In the genomic region with DNA sequence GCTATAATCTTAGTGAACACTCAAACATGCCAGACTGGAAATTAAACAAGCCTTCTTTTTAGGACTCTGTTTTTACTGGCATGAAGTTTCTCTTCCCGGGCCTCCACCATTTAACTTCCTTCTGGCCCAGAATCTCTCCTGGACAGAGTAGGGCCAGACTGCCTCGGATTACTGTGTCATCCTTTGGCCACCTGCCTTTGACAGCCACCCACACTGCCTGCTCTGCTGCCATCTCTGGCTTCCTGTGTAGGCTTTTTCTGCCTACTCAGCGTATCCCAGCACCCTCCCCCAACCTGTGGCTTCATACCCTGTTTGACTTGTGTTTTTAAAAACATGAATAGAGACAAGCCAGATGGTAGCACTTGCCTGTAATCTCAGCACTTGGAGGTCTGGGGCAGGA, we compare ENCODE assay signal across 9 mouse cellular contexts.
DNase-seq lines count a peak whose midpoint lies in the region; ATAC-seq and TF ChIP-seq lines count a peak whose summit lies in the region.
"Had no signal": no experiment of that assay in that cellular context is flagged by ENCODE, and none has a peak within 500 bp of the region (broad histone marks: within the 10 kb centered on the region; RNA-seq: fewer than 3 reads in every experiment).

No protein-coding gene starts in this region.

- H3K27me3 ChIP-seq in embryonic facial prominence, embryonic 13.5 days: no peaks in the 10 kb centered on the region
- H3K27me3 ChIP-seq in embryonic facial prominence, embryonic 10.5 days (replicated peaks; ENCODE audit: low read depth, poor library complexity, severe bottlenecking): no peaks in the 10 kb centered on the region
- no peaks in the 10 kb centered on the region for H3K27me3 ChIP-seq in lung, embryonic 16.5 days (ENCODE audit: control insufficient read depth, insufficient read depth, low read depth, low read length)
- no peaks in the 10 kb centered on the region for H3K27me3 ChIP-seq in thymus, adult 2 months (ENCODE audit: control insufficient read depth, insufficient read depth, low read length)

- no peak for TF ChIP-seq CTCF in thymus, adult 2 months (IDR thresholded peaks at IDR 0.05; ENCODE audit: borderline replicate concordance, control insufficient read depth, extremely low read depth, insufficient read depth, low read length, poor library complexity)

- TF ChIP-seq POLR2A in thymus, adult 2 months (IDR thresholded peaks at IDR 0.05; ENCODE audit: control insufficient read depth, extremely low read depth, insufficient read depth, low read length, poor library complexity): no peak

- ATAC-seq in embryonic facial prominence, embryonic 13.5 days (ENCODE audit: insufficient number of reproducible peaks, insufficient read depth, low FRiP score, low TSS enrichment, low read depth): no peak
- ATAC-seq in lung, embryonic 16.5 days (ENCODE audit: low read depth): peak; percentile 47; the same call in 1 of the 2 replicates

- no peak overlapping the region for H3K9ac ChIP-seq in embryonic facial prominence, embryonic 13.5 days
- no peak overlapping the region for H3K9ac ChIP-seq in lung, embryonic 16.5 days (ENCODE audit: low read length)

- 52% methylated on average over 3 of the region's 3 CpGs for WGBS in embryonic facial prominence, embryonic 13.5 days
- WGBS in embryonic facial prominence, embryonic 10.5 days: 63% methylated on average over 3 of the region's 3 CpGs
- 24% methylated on average over 3 of the region's 3 CpGs for WGBS in lung, embryonic 16.5 days
- 5% methylated on average over 3 of the region's 3 CpGs for WGBS in thymus, adult 2 months

- no peak overlapping the region for H3K4me3 ChIP-seq in embryonic facial prominence, embryonic 13.5 days
- H3K4me3 ChIP-seq in embryonic facial prominence, embryonic 10.5 days: no peak overlapping the region
- H3K4me3 ChIP-seq in lung, embryonic 16.5 days (ENCODE audit: low read length): no peak overlapping the region
- H3K4me3 ChIP-seq in thymus, adult 2 months (ENCODE audit: control insufficient read depth, insufficient read depth, low read length): no peak overlapping the region
- H3K4me3 ChIP-seq: erythroblast, embryonic 14.5 days had no signal

- no peak for DNase-seq in embryonic facial prominence, embryonic 10.5 days (ENCODE audit: low spot score)
- peak; percentile 82 for DNase-seq in CD4-positive helper T cell, adult 2 months (ENCODE audit: low read depth, low spot score)
- peak; percentile 86 to 89 for DNase-seq in cerebellum, postnatal 25 days
- peak; percentile 87 for DNase-seq in induced T-regulatory cell, adult 2 months (ENCODE audit: low read depth)
- peak; percentile 75 for DNase-seq in thymus, adult 2 months
- no peak for DNase-seq in neural tube, embryonic 10.5 days (ENCODE audit: extremely low spot score, low spot score)

- peak overlapping the region; percentile 35; the same call in 1 of the 2 replicates for H3K27ac ChIP-seq in embryonic facial prominence, embryonic 13.5 days
- no peak overlapping the region for H3K27ac ChIP-seq in embryonic facial prominence, embryonic 10.5 days (replicated peaks)
- H3K27ac ChIP-seq in lung, embryonic 16.5 days (ENCODE audit: low read length): no peak overlapping the region
- 0 out of 2 replicates have a peak overlapping the region, but pooled peaks have one; percentile 26 for H3K27ac ChIP-seq in thymus, adult 2 months (ENCODE audit: control insufficient read depth, insufficient read depth, low read length)

- H3K4me1 ChIP-seq in embryonic facial prominence, embryonic 13.5 days: peaks cover 47% of the 10 kb centered on the region
- peaks cover 37% of the 10 kb centered on the region for H3K4me1 ChIP-seq in embryonic facial prominence, embryonic 10.5 days
- H3K4me1 ChIP-seq in lung, embryonic 16.5 days (replicated peaks; ENCODE audit: control insufficient read depth, insufficient read depth, low read length): peaks cover 25% of the 10 kb centered on the region
- peaks cover 40% of the 10 kb centered on the region for H3K4me1 ChIP-seq in thymus, adult 2 months (replicated peaks; ENCODE audit: control insufficient read depth, insufficient read depth, low read length)

- H3K4me2 ChIP-seq in embryonic facial prominence, embryonic 13.5 days: no peak overlapping the region
- H3K4me2 ChIP-seq in lung, embryonic 16.5 days (ENCODE audit: low read depth, low read length): no peak overlapping the region

- H3K36me3 ChIP-seq in embryonic facial prominence, embryonic 13.5 days: no peaks in the 10 kb centered on the region
- H3K36me3 ChIP-seq in embryonic facial prominence, embryonic 10.5 days (replicated peaks): peaks cover 20% of the 10 kb centered on the region
- no peaks in the 10 kb centered on the region for H3K36me3 ChIP-seq in lung, embryonic 16.5 days (ENCODE audit: control insufficient read depth, insufficient read depth, low read length)
- no peaks in the 10 kb centered on the region for H3K36me3 ChIP-seq in thymus, adult 2 months (ENCODE audit: control insufficient read depth, insufficient read depth, low read length)

- no peaks in the 10 kb centered on the region for H3K9me3 ChIP-seq in embryonic facial prominence, embryonic 13.5 days
- no peaks in the 10 kb centered on the region for H3K9me3 ChIP-seq in embryonic facial prominence, embryonic 10.5 days
- no peaks in the 10 kb centered on the region for H3K9me3 ChIP-seq in lung, embryonic 16.5 days (ENCODE audit: control insufficient read depth, low read length)

Comparison
In these comparisons a context has a peak if more than half of its experiments do, and no peak if none do; other contexts are left out.
1. H3K27ac ChIP-seq: peak in embryonic facial prominence, embryonic 13.5 days (single experiment) and thymus, adult 2 months (single experiment); none in embryonic facial prominence, embryonic 10.5 days (single experiment) and lung, embryonic 16.5 days (single experiment).
2. DNase-seq: peak in CD4-positive helper T cell, adult 2 months (single experiment), cerebellum, postnatal 25 days (2 of 2), induced T-regulatory cell, adult 2 months (single experiment) and thymus, adult 2 months (single experiment); none in embryonic facial prominence, embryonic 10.5 days (single experiment) and neural tube, embryonic 10.5 days (single experiment).